Mouse (Mus musculus): ENCODE measurements around the gene Pik3cd.

Gene Pik3cd

DNA sequence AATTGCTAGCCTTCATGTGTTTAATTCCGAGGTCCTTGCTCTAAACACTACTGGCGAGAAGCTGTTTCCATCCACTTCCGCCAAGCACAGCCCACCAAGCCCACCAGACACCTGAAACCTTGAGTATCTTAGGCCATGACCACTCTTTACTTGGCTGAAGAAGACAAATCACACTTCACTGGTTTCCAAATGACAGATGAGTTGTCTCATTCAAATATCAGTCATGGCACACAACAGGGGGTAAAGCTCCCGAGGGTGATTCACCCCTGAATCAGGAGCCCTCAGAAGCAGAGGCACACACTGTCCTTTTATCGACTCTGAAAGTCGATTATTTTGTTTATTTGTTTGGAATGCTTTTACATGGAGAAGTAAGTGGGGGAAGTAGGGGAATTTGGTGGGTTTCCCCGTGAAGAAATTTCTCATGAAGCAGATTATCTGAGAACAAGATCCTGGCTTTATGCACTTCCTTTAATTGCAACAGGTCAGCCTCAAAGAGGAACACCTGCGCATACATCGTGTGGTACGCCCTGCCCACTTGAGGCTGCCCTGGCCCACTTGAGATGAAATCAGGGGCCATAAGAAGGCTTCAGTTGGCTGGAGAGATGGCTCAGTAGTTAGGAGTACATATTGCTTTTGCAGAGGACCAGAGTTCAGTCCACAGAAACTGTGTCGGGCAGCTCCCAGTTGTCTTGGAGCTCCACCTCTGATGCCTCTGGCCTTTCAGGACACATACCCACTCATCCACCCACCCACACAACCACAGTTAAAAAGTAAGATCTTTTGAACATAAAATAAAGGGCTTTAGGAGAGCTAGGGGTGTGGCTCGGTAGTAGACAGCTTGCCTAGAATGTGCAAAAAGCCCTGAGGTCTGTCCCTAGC, 12.3 kb downstream of the Pik3cd start:
- DNase-seq (ENCODE audit: low spot score in 2 of 2): no peak

GRCm38 (mm10) chr4:149688861-149689260, 13.5 kb downstream of the Pik3cd start:
- DNase-seq (ENCODE audit: low spot score in 2 of 2): no peak

GRCm38 (mm10) chr4:149684841-149685623, 17.3 kb downstream of the Pik3cd start:
- no peak for DNase-seq (ENCODE audit: low spot score in 2 of 2)

DNA sequence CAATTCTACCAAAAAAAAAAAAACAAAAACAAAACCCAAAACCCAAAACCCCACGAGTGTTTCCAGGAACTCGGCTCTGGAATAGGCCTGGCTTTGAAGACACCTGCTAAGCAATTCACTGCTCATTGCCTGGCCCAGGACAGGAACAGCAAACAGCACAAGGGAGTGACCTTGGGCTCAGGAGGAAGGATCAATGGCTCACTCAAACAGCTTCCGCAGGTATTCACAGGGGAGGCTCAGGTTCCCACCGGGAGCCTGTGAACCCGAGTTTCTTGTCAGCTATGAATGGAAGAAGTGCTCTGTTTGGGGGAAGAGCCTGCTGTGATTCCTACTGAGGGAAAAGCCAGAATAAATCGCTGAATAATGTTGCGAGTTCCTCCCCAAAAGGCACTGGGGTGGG, 18.5 kb downstream of the Pik3cd start:
- DNase-seq (ENCODE audit: low spot score in 2 of 2): no peak

DNA sequence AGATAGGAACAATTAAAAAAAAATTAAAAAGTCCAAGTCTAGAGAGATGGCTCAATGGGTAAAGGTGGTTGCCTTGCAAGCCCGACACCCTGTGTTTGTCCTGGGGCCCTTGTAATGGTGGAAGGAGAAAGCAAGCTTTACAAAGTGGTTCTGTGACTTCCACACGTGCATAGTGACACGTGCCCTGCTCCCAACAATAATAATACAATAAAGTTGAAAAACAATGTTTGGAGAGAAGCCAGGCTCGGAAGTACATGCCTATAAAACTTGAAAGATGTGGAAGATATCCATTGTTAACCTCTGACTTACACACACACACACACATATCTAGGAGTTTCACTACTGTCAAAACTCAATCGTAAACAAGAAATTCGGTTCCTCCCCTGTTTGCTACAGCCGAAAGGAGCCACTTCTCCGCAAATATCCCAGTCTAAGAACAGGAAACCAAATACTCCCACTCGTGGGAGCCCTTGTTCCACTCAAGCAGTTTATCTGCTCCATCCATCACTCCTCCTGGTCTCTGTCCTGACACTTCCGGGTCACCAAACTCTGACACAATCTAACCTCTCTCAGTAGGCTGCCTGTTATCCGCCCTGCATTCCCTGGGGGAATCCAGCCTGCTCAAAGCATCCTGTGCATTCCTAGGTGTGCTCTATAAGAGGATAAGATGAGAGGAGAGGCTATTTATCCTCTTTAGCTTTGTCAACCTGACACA, 23.2 kb downstream of the Pik3cd start:
- DNase-seq (ENCODE audit: low spot score in 2 of 2): no peak

DNA sequence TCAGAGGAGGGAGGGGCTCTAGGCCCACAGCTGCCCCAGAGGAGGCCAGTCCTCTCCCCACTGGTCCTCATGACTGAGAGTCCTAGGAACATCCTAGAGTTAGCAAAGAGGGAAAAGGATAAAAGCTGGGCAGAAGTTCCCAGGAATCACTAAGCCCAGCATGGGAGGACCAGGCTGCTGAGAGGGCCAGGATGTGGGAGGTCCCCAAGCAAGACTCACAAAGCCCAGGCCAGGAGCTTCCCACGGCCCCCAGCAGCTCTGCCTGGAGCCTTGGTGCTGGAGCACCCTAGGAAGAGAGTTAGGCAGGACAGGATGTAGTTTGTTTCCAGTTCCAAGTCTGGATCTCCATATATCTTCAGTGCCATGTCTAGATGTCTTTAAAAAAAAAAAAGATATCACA, 24.4 kb downstream of the Pik3cd start:
- DNase-seq (ENCODE audit: low spot score in 2 of 2): no peak

- peak; percentile 55 to 75 for DNase-seq (ENCODE audit: low spot score in 2 of 2)
Measured at GRCm38 (mm10) chr4:149675378-149676261, 26.8 kb downstream of the Pik3cd start.

GRCm38 (mm10) chr4:149674814-149675377, 27.5 kb downstream of the Pik3cd start:
- DNase-seq (ENCODE audit: low spot score in 2 of 2): no peak

DNA sequence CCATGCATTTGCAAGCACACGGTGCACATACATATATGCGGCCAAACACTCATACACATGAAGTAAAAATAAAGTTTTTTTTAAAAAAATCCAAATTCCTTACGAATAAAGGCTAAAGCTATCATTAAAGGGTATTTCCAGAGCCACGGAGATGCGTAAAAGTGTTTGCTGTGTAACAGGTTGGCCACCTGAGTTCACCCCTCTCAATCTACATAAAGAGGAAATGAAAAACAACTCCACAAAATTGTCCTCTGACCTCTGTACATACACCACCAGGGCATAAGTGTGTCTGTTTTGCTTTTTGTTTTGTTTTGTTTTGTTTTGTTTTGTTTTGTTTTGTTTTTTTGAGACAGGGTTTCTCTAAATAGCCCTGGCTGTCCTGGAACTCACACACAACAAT, 29.6 kb downstream of the Pik3cd start:
- no peak for DNase-seq (ENCODE audit: low spot score in 2 of 2)

DNA sequence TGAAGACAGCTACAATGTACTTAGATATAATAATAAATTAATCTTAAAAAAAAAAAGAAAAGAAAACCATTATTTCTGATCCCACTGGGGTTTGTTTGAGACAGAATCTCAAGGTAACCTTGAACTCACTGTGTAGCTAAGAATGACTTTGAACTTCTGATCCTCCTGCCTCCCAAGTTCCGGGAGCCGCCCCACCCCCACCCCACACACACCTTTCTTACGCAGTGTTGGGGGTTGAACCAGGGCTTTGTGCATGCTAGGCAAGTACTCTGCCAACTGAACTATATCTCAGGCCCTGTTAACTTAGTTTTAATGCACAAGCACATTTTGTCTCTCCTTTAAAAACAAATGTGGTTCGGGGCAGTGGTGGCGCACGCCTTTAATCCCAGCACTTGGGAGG, 31.2 kb downstream of the Pik3cd start:
- no peak for DNase-seq (ENCODE audit: low spot score in 2 of 2)

DNA sequence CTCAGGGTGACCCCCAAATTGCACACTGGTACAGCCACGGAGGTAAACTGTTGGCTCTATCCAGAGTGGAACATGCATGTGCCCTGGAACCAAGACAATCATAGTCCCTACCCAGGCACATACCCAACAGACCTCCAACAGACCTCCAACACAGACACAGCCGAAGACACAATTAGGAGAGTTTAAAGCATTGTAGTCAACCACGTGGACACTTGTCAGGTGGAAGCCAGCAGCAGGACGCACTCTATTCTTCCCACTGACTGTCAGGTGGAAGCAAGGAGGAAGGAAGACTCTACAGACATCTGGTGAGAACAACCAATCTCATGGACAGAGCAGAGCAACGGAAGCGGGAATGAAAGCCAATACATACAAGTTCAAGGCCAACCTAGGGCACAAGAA, 36.7 kb downstream of the Pik3cd start:
- no peak for DNase-seq (ENCODE audit: low spot score in 2 of 2)

DNA sequence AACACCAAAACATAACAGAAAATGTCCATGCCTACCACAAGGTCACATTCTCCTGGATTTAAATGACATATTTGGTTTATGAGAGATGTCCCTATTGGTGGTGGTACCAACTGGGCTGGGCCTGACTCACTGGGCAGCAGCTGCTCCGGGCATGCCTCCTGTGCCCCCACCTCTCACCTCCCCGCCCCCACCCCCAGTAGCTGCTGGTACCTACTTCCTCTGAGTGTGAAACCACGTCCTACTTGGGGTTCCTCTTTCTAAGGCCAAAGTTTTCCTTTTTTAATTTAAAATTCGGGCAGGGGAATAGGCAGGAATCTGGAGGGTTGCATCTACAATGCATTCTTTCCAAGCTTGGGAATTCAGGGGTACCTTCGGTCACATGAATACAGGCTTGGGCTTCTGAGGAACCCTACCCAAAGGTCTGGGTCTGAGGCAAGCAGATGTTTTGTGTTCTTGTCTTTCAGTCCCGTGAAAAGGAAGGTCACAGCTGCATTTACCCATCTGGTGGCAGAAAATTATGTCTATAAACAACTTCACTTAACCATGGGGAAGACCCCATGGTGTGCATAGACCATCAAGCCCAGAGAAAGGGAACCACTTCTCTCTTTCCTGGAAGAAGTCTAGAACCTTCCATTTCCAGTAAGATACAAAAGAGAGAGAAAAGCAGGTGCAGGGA, 37.2 kb downstream of the Pik3cd start:
- no peak for DNase-seq (ENCODE audit: low spot score in 2 of 2)

DNA sequence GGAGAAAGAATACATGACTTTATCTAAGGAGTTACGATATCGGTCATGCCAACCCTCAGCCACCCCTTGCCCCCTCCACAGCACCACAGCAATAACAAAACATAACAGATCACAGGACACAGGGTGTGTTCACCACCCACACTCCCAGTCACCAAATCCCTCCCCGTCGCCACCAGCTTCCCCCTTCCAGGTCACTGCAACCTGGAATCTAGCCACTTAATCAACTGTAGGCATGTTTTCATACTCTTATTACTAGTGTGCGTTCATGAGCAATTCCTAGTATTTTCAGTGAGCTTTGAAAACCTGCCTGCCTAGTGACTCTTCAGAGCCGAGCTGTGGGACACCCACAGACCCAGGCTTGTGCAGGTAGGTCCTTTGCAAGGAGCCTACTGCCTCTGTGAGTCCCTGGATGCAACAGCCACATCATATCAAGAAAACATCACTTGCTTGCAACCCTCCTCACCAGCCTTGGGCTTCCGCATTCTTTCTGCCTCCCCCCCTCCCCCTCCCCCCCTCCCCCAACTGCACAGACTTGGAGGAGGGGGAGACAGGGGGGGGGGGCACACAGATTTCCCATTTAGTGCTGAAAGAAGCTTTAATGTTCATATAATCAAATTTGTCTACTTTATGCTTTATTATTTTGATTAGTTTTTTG, 38.4 kb downstream of the Pik3cd start:
- DNase-seq (ENCODE audit: low spot score in 2 of 2): no peak

DNA sequence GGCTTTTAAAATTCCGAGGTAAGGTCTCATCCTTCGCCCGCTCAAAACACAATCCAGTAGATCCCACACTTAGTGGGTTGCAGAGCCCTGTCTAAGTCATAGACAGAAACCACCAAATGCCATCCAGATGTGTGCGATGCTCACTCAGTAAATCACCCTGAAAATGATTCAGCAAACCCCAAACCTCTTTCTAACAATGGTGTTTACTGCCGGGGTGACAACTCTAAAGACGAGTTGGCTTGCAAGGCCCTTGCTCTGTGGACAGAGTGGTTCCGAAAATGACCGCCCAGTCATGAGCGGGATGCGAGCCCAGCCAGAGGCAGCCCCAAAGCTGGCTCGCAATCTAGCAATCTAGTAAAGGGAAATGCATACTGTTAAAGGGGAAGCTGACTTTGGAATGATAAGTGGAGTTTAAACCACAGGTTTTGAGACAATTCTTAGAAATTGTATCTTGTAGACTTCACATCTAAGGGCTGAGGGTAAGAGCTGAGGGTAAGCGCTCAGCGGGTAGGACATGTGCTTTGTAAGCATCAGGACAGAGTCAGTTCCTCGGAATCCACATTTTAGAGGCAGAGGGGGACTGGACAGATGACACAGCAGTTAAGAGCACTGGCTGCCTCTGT, 40.3 kb downstream of the Pik3cd start:
- DNase-seq (ENCODE audit: low spot score in 2 of 2): no peak

DNA sequence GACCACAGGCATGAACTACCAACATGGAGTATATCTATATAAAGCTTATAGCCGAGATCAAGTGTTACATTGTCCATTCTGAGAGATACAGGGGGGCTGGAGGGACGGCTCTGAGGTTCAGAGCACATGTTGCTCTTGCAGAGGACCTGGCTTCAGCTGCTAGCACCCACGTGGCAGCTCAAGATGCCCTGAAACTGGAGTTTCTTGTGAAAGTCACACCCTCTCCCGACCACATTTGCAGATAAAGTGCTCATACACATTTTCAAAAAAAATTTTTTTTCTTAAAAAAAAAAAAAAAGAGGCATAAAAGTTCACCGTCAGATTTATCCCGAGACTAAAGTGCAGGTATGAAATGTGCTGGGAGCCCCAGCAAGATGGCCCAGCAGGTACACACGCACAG, 41.8 kb downstream of the Pik3cd start:
- DNase-seq (ENCODE audit: low spot score in 2 of 2): no peak

GRCm38 (mm10) chr4:149659495-149660116, 42.8 kb downstream of the Pik3cd start:
- no peak for DNase-seq (ENCODE audit: low spot score in 2 of 2)

DNA sequence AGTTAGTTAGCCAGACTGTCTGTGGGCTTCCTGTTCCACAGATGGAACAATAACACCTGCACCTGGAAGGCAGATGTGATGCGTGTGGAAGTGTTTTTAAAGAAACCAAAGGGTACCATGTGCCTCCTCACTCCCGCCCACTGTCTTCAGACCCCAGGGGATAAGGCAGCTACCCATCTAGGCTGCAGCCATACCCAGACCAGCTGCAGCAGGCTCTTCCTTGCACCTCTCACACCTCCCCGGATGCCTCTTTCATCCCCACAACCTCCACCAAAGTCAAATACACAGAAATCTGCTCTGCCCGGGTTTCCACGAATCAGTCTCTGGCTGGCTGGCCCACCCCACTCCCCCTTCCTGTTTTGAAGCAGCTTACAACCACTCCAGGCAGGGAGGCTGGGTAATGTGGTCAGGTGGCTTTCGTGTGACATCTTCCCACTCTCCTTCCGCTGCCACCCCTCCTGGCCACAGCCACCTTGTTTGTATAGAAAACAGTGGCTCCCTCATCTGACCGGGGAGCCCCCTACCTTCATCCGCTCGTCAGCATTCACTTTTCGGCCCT, 44.4 kb downstream of the Pik3cd start:
- no peak for DNase-seq (ENCODE audit: low spot score in 2 of 2)

GRCm38 (mm10) chr4:149654232-149654631, 48.1 kb downstream of the Pik3cd start:
- peak in 1 of 2 experiments; percentile 48 for DNase-seq (ENCODE audit: low spot score in 2 of 2)
